Mouse (Mus musculus) lung, embryonic 15.5 days (tissue): ENCODE results near the gene Taf1d. TPM values are rescaled to one million over a fixed set of nuclear protein-coding genes. Genes with fewer than 3 reads are reported as not detected.
"Not testable (repeated sequence)": the region's sequence is repeated elsewhere in the genome, so short reads cannot be mapped to it uniquely, and the experiment has no call there.

Experiments
- ATAC-seq: fragments of 200-750 bp; cut with Nextera tagmentation; 2 replicates; pipeline ENCODE4 v1.8.0; 2017; ENCODE audit warnings: moderate number of reproducible peaks, borderline replicate concordance; ENCODE audit not compliant: low FRiP score, low TSS enrichment; ENCODE audit errors: extremely low read depth
- H3K27ac ChIP-seq: fragments of 300-500 bp; sonication (generic); 2 replicates; pipeline ENCODE4 v1.5.1; 2015; ENCODE audit warnings: moderate library complexity, mild to moderate bottlenecking, inconsistent platforms
- H3K27me3 ChIP-seq: fragments of 300-500 bp; sonication (generic); 2 replicates; pipeline ENCODE4 v1.6.1; 2015; ENCODE audit warnings: inconsistent platforms
- H3K36me3 ChIP-seq: fragments of 300-500 bp; sonication (generic); 2 replicates; pipeline ENCODE4 v1.6.1; 2015; ENCODE audit warnings: inconsistent platforms
- H3K4me1 ChIP-seq: fragments of 300-500 bp; sonication (generic); 2 replicates; pipeline ENCODE4 v1.6.1; 2015; ENCODE audit warnings: inconsistent platforms
- H3K4me2 ChIP-seq: fragments of 300-500 bp; sonication (generic); 2 replicates; pipeline ENCODE4 v1.6.1; 2015; ENCODE audit warnings: inconsistent platforms, mild to moderate bottlenecking, moderate library complexity
- H3K4me3 ChIP-seq: fragments of 300-500 bp; sonication (generic); 2 replicates; pipeline ENCODE4 v1.5.1; 2015; ENCODE audit warnings: mild to moderate bottlenecking, inconsistent platforms
- H3K9ac ChIP-seq: fragments of 300-500 bp; sonication (generic); 2 replicates; pipeline ENCODE4 v1.6.1; 2015; ENCODE audit warnings: inconsistent platforms
- H3K9me3 ChIP-seq: fragments of 300-500 bp; sonication (generic); 2 replicates; pipeline ENCODE4 v1.6.1; 2016; ENCODE audit warnings: inconsistent platforms
- WGBS: fragments of 180-500 bp; shearing (Covaris S2); methylation state at CpG from one replicate; pipeline ENCODE4 v1.1.7; 2015; 5-methylcytosine and 5-hydroxymethylcytosine counted together
- polyA plus RNA-seq: library from polyadenylated mRNA; unstranded; fragments of >200 nt; fragmentation: Nextera tagmentation; extraction: Ambion mirVana; gene quantifications from 2 replicates; pipeline ENCODE4 v1.2.1, GENCODE M21; 2015

Taf1d gene
- polyA plus RNA-seq, 1 experiment from 2014 or later: 67.5 TPM

- Histone ChIP-seq H3K27me3 (no peaks in the 10 kb centered on the region), H3K9me3 (no peaks in the 10 kb centered on the region), H3K27ac (no peak overlapping the region), H3K4me3 (no peak overlapping the region), H3K4me2 (no peak overlapping the region), H3K4me1 (no peaks in the 10 kb centered on the region), H3K9ac (no peak overlapping the region), H3K36me3 (no peaks in the 10 kb centered on the region)
- no peak for ATAC-seq
- 61% methylated on average over 6 of the region's 6 CpGs for WGBS
These were observed 18.2 kb upstream of the Taf1d start for GRCm38 (mm10) chr9:15287846-15288245.

- 86% methylated on average over 3 of the region's 3 CpGs for WGBS
- no peak overlapping the region for H3K4me3 ChIP-seq
- ATAC-seq: no peak
- no peak overlapping the region for H3K4me2 ChIP-seq
- H3K9me3 ChIP-seq: no peaks in the 10 kb centered on the region
- no peak overlapping the region for H3K27ac ChIP-seq
- no peaks in the 10 kb centered on the region for H3K36me3 ChIP-seq
- no peaks in the 10 kb centered on the region for H3K4me1 ChIP-seq
- no peaks in the 10 kb centered on the region for H3K27me3 ChIP-seq
- no peak overlapping the region for H3K9ac ChIP-seq
These were observed 17.6 kb upstream of the Taf1d start for GRCm38 (mm10) chr9:15288402-15288801.

DNA sequence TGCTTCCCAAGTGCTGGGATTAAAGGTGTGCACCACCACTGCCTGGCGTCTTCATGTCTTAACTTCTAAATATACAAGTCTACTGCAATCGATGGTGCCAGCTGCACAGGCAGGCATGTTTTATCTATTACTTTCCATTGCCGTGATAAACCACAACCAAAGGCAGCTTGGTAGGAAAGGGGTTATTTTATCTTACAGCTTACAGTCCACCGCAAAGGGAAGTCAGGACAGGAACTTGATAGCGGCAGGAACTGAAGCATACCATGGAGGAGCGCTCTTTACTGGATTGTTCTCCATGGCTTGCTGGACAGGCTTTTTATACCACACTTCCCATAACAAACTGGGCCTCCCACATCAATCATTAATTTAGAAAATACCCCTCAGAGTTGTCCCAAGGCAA is 16.8 kb upstream of the Taf1d start:
- WGBS: 78% methylated on average over 6 of the region's 6 CpGs
- H3K27me3 ChIP-seq: no peaks in the 10 kb centered on the region
- no peaks in the 10 kb centered on the region for H3K9me3 ChIP-seq
- H3K4me2 ChIP-seq: no peak overlapping the region
- H3K4me3 ChIP-seq: no peak overlapping the region
- no peak overlapping the region for H3K9ac ChIP-seq
- H3K36me3 ChIP-seq: no peaks in the 10 kb centered on the region
- H3K27ac ChIP-seq: no peak overlapping the region
- no peaks in the 10 kb centered on the region for H3K4me1 ChIP-seq
- no peak for ATAC-seq

DNA sequence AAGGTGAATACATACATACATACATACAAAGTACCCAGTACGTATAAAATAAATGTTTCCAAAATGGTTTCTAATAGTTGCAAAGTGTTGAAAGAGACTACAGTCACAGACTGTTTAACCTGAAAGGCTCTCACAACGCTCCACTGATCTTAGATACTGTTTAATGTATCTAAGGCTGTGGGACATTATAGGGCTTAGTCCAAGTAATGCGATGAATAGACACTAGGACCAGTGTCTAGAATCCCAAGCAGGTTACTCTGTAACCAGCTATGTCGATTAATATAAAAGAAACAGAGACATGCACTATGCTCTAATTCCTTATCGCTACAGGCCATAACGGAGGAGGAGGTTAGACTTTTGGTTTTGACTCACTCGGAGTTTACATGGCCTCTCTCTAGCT is 8.9 kb upstream of the Taf1d start:
- no peak overlapping the region for H3K4me3 ChIP-seq
- 85% methylated on average over 7 of the region's 7 CpGs for WGBS
- peaks cover 7% of the 10 kb centered on the region for H3K4me1 ChIP-seq
- no peaks in the 10 kb centered on the region for H3K27me3 ChIP-seq
- H3K27ac ChIP-seq: no peak overlapping the region
- H3K4me2 ChIP-seq: no peak overlapping the region
- H3K9ac ChIP-seq: no peak overlapping the region
- no peak for ATAC-seq
- H3K36me3 ChIP-seq: no peaks in the 10 kb centered on the region
- no peaks in the 10 kb centered on the region for H3K9me3 ChIP-seq

DNA sequence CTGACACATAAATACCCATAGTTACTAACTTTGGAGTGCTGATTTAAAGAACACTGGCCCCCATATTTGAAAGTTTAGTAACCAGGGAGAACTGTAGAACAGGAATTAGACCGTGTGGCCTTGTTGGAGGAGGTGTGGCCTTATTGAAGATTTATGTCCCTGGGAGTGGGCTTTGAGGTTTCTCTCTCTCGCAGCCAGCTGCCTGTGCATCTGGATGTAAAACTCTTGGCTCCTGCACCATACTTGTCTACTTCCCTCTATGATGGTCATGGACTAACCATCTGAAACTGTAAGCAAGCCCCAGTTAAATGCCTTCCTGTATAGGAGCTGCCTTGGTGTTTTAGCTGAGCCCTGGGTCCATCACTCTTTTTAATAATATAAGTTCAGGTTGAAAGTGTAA is 7.6 kb upstream of the Taf1d start:
- H3K9ac ChIP-seq: no peak overlapping the region
- H3K36me3 ChIP-seq: no peaks in the 10 kb centered on the region
- ATAC-seq: no peak
- no peaks in the 10 kb centered on the region for H3K27me3 ChIP-seq
- H3K27ac ChIP-seq: no peak overlapping the region
- 22% methylated on average over 2 of the region's 2 CpGs for WGBS
- H3K4me3 ChIP-seq: no peak overlapping the region
- H3K9me3 ChIP-seq: no peaks in the 10 kb centered on the region
- H3K4me2 ChIP-seq: no peak overlapping the region
- H3K4me1 ChIP-seq: peaks cover 7% of the 10 kb centered on the region

GRCm38 (mm10) chr9:15300056-15300455 is 6.0 kb upstream of the Taf1d start:
- Histone ChIP-seq H3K4me3 (no peak overlapping the region), H3K9me3 (no peaks in the 10 kb centered on the region), H3K36me3 (no peaks in the 10 kb centered on the region), H3K4me2 (no peak overlapping the region), H3K9ac (no peak overlapping the region), H3K4me1 (peaks cover 7% of the 10 kb centered on the region), H3K27me3 (no peaks in the 10 kb centered on the region), H3K27ac (no peak overlapping the region)
- ATAC-seq: no peak
- WGBS: 84% methylated on average over 5 of the region's 5 CpGs

GRCm38 (mm10) chr9:15301399-15301798 is 4.6 kb upstream of the Taf1d start:
- peak overlapping the region; percentile 17 for H3K4me3 ChIP-seq

DNA sequence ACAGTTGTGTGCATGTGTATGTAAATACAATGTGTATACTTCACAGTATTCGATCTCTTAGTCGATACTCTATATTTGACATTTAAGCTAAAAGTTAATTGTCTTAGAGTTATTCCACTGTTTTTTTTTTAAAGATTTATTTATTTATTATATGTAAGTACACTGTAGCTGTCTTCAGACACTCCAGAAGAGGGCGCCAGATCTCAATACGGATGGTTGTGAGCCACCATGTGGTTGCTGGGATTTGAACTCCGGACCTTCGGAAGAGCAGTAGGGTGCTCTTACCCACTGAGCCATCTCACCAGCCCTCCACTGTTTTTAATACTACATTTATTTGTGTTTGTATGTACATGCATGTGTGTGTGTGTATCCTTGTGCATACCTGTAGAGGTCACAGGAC is 4.0 kb upstream of the Taf1d start:
- H3K27ac ChIP-seq, H3K27me3 ChIP-seq, H3K4me1 ChIP-seq, H3K36me3 ChIP-seq, H3K4me2 ChIP-seq, H3K9ac ChIP-seq, ATAC-seq, H3K4me3 ChIP-seq, H3K9me3 ChIP-seq: not testable (repeated sequence)
- 73% methylated on average over 6 of the region's 6 CpGs for WGBS

More at GRCm38 (mm10) chr9:15301399-15301798, 4.6 kb upstream of the Taf1d start:
- 6% methylated on average over 6 of the region's 6 CpGs for WGBS
- no peaks in the 10 kb centered on the region for H3K36me3 ChIP-seq
- ATAC-seq: peak; percentile 10
- no peaks in the 10 kb centered on the region for H3K9me3 ChIP-seq
- peaks cover 7% of the 10 kb centered on the region for H3K4me1 ChIP-seq
- peak overlapping the region; percentile 89 for H3K27ac ChIP-seq
- no peak overlapping the region for H3K9ac ChIP-seq
- H3K27me3 ChIP-seq: no peaks in the 10 kb centered on the region
- peak overlapping the region; percentile 38 for H3K4me2 ChIP-seq

GRCm38 (mm10) chr9:15302881-15303280 is 3.1 kb upstream of the Taf1d start:
- Histone ChIP-seq H3K9me3 (no peaks in the 10 kb centered on the region), H3K4me1 (peaks cover 14% of the 10 kb centered on the region), H3K9ac (no peak overlapping the region), H3K4me2 (no peak overlapping the region), H3K27ac (no peak overlapping the region), H3K27me3 (no peaks in the 10 kb centered on the region), H3K4me3 (no peak overlapping the region), H3K36me3 (peaks cover 4% of the 10 kb centered on the region; the same call in 1 of the 2 replicates)
- ATAC-seq: no peak
- 71% methylated on average over 2 of the region's 2 CpGs for WGBS

- Histone ChIP-seq H3K9me3 (no peaks in the 10 kb centered on the region), H3K4me2 (peak within 1 kb of the TSS; percentile 60), H3K27ac (peak within 1 kb of the TSS; percentile 91), H3K9ac (peak within 1 kb of the TSS; percentile 91), H3K4me1 (peaks cover 21% of the 10 kb centered on the region), H3K36me3 (peaks cover 27% of the 10 kb centered on the region), H3K27me3 (no peaks in the 10 kb centered on the region), H3K4me3 (peak within 1 kb of the TSS; percentile 72)
- under 1% methylated on average over 35 of the region's 35 CpGs for WGBS
- peak; percentile 73 for ATAC-seq
These were observed 545 bp downstream of the Taf1d start, which contains the start of gene 4931406C07Rik for GRCm38 (mm10) chr9:15306398-15307119. TSS of gene 4931406C07Rik (minus strand) at chr9:15306448.

GRCm38 (mm10) chr9:15307257-15307656 is 1.2 kb downstream of the Taf1d start:
- H3K27ac ChIP-seq: 0 out of 2 replicates have a peak overlapping the region, but pooled peaks have one; percentile 22
- ATAC-seq: no peak
- peak overlapping the region; percentile 60 for H3K4me2 ChIP-seq
- peak overlapping the region; percentile 91 for H3K9ac ChIP-seq
- no peaks in the 10 kb centered on the region for H3K9me3 ChIP-seq
- H3K4me1 ChIP-seq: peaks cover 21% of the 10 kb centered on the region
- H3K36me3 ChIP-seq: peaks cover 34% of the 10 kb centered on the region
- peak overlapping the region; percentile 72 for H3K4me3 ChIP-seq
- WGBS: 3% methylated on average over 6 of the region's 6 CpGs
- H3K27me3 ChIP-seq: no peaks in the 10 kb centered on the region

DNA sequence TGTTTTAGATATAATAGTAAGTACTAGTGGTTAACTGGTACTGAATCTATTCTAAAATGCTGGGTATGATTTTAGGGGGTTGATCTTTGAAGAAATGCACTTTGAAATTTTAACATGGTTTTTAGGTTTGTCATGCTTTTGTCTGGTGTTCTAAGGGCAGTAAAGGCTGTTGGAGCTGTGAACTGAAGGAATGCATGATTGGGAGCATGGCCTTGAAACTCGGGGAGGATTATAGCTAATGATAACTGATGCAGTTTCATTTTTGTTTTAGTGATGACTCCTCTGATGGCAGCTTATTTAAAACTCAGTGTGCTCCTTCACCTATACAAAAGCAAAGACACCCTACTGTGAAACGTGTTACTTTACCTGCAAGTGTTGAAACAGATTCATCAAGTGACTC is 2.2 kb downstream of the Taf1d start:
- no peaks in the 10 kb centered on the region for H3K9me3 ChIP-seq
- H3K27ac ChIP-seq: no peak overlapping the region
- H3K27me3 ChIP-seq: no peaks in the 10 kb centered on the region
- 41% methylated on average over 2 of the region's 2 CpGs for WGBS
- peak overlapping the region; percentile 60 for H3K4me2 ChIP-seq
- H3K36me3 ChIP-seq: peaks cover 40% of the 10 kb centered on the region
- H3K9ac ChIP-seq: no peak overlapping the region
- no peak for ATAC-seq
- H3K4me3 ChIP-seq: no peak overlapping the region
- H3K4me1 ChIP-seq: peaks cover 21% of the 10 kb centered on the region
